Mouse (Mus musculus) layer of hippocampus, adult 2 months (tissue): ENCODE data around the gene Sez6. TPM values are rescaled to one million over a fixed set of nuclear protein-coding genes. Genes with fewer than 3 reads are reported as not detected.

ENCODE experiments used
- DNase-seq, 2 experiments: peaks; one replicate each; pipeline ENCODE4 v3.0.0; 2022; ENCODE audit warnings: low spot score in 2 of 2
- H3K27ac ChIP-seq: fragments of 200-600 bp; 2 replicates; pipeline ENCODE4 v1.8.1; 2022
- H3K4me3 ChIP-seq: fragments of 200-600 bp; 2 replicates; pipeline ENCODE4 v1.8.1; 2022; ENCODE audit warnings: mild to moderate bottlenecking
- CTCF ChIP-seq: fragments of 200-600 bp; conservative IDR thresholded peaks from 2 replicates; pipeline ENCODE4 v1.8.1; 2022; ENCODE audit warnings: antibody characterized with exemption, mild to moderate bottlenecking, moderate library complexity
- total RNA-seq, 2 experiments: library from RNA; stranded (reverse); gene quantifications; 2 replicates each; pipeline ENCODE4 v1.2.3; 2021

Gene Sez6
- total RNA-seq, 2 experiments from 2014 or later, result 154 to 159 TPM

DNA sequence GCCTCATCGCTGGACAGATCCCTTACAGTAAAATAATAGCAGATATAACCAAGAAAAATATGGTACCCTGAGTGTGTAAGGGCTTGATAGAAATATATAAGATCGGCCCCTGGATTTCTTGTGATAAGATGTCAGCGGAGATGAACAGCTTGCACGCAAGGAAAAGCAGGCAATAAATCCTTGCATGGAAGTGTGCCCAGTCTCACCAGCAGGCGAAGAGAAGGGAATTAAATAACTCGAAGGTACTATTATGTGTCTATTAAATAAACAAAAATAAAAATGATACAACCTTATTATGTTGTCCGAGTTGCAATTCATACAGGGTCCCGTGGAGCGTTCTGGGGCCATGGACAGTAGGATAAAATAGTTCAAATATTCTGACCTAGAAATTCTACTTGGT, 34.6 kb upstream of the Sez6 start:
- H3K27ac ChIP-seq, result peak overlapping the region; percentile 88
- TF ChIP-seq CTCF, result peak; percentile 27

DNA sequence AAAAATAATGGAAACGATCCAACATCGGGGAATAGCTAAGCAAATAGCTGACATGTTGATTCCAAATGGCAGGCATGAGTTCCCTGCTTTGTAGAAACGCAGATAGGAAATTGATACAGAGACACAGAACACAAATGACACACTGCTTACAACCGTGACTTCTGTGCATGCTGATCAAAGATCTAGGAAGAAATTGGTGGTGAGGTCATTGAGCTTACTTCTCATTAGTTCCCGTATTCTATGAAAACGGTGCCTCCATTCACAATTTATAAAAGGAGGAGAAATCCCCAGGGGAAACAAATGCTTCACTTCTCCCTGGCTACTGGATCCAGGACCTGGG, 34.1 kb upstream of the Sez6 start:
- TF ChIP-seq CTCF, result no peak
- Histone ChIP-seq H3K4me3 (peak overlapping the region; percentile 47), H3K27ac (peak overlapping the region; percentile 88)
- DNase-seq, result no peak

More for the DNA sequence above, 34.6 kb upstream of the Sez6 start:
- H3K4me3 ChIP-seq, result no peak overlapping the region; the same call in 1 of the 2 replicates
- DNase-seq, result no peak

DNA sequence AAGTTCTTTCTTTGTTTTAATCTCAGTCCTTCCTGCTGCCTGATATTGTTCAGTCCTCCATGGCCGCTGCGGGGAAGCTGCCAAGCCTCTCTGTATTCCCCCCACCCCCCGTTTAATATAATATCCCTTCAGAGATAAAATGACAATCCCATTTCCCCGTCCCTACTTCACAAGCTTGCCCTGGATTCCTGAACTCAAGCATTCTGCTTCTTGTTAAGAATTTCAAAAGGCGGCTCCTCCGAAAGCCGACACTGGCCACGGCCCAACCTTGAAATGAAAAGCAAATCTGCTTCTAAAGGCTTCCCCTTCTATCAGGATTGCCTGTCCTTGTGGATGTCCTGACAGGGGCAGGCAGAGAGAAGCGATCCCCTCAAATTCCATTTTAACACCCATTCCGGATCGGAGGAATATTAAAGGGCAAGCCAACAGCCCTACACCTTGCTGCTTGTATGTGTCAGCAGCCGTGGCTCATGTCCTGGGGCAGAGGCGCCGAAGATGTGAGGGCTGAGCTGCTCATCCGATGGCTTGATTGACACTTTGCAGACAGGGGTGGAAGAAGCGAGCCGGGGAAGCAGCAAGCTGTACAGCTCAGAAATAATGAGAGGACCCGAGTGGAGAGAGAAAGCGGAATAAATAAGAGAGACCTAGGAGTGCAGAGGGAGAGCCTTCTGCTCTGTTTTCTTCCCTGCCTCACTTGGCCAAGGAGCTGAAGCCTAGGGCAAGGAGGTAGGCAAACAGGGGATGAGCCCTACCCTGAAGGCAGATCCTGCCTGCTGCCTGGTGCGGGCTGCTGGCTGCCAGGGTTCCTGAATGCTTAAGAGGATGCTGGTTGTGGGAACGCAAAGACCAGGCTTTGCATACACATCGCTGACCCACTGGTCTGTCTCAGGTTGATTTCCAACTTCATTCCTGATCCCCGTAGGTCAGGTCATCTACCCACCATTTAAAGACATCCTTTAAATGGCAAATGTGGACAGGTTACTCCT, 33.5 kb upstream of the Sez6 start:
- peak overlapping the region; percentile 47 for H3K4me3 ChIP-seq
- TF ChIP-seq CTCF, result no peak
- no peak for DNase-seq
- peak overlapping the region; percentile 88 for H3K27ac ChIP-seq

DNA sequence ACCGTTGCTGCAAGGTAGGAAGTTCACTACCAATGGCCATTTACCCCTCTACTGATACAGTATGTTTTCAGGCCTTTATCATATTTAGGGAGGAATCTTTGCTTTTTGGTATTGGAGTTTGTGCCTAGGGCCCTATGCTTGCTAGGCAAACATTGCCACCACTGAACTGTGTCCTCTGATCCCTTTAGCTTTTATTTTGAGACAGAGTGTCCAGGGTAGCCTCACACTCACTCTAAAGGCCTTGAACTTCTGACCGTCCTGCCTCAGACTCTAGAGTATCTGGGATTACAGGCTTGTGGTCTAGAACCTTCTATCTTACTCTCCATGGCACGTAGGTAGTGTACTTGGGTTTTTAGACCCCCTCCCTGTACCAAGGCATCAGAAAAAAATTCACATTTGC, 30.4 kb upstream of the Sez6 start:
- no peak for DNase-seq
- TF ChIP-seq CTCF, result no peak
- no peak overlapping the region for H3K27ac ChIP-seq
- H3K4me3 ChIP-seq, result no peak overlapping the region

DNA sequence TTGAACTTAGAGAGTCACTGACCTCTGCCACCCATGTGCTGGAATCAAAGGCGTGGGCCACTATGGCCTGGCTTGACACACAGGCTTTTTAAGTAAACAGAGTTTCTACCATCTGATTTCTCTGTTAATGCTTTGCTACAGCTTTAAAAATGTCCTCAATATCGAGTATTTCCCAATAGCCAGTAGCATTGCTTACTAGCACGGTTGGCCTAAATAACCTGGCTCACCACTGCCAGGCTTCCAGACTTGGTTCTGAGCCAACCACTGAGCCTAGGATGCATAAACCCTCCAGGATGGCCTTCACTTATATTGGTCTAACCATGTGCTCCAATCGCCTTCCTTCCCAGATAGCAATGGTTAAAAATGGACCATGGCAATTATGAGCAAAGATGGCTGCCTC, 29.9 kb upstream of the Sez6 start:
- H3K27ac ChIP-seq, result no peak overlapping the region
- TF ChIP-seq CTCF, result no peak
- DNase-seq, result no peak
- no peak overlapping the region for H3K4me3 ChIP-seq

DNA sequence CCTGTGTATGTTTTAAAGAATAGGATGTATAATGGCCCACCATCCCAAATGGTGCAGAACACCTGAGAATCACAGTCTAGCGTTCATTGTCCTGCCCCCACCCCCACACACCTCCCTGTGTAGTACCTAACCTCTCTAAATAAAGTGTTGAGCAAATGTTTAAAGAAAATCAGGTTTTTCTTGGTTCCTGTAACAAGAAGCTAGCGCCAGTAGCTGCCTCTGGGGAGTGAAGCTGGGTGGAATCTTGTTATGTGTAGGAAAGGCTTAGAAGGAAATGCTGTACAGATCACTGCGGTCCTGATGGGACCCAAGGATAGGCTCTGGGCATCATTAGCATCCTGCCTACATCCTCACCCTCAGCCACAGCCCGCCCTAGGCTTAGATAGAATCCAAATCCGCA, 29.2 kb upstream of the Sez6 start:
- no peak for DNase-seq
- no peak overlapping the region for H3K4me3 ChIP-seq
- no peak overlapping the region for H3K27ac ChIP-seq
- no peak for TF ChIP-seq CTCF

DNA sequence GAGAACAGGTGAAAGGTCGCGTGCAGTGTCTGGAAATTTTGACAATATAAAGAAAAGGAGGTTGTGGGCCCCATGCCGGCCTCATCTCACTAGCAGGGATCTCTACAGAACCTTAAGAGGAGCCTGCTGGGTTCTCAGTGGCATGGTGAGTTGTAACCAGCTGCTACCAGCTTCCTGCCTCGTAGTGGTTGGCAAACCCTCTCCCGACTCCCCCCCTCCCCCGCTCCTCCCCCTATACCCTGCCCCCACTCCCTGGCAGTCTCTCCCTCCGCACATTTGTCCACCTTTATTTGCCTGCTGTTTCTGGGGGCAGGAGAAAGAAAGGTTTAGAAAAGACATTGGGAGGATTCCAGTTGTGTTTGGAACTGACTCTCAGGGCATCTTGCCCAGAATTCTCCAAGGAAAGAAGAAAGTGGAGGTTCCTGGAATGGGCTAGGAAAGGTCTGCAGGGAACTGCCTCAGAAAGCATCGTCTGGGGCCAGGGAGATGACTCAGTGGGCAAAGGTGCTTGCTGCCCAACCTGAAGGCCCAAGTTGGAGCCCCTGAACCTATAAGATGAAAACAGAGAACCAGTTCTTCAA, 28.7 kb upstream of the Sez6 start:
- no peak for TF ChIP-seq CTCF
- Histone ChIP-seq H3K4me3 (no peak overlapping the region), H3K27ac (no peak overlapping the region)
- DNase-seq, result no peak

DNA sequence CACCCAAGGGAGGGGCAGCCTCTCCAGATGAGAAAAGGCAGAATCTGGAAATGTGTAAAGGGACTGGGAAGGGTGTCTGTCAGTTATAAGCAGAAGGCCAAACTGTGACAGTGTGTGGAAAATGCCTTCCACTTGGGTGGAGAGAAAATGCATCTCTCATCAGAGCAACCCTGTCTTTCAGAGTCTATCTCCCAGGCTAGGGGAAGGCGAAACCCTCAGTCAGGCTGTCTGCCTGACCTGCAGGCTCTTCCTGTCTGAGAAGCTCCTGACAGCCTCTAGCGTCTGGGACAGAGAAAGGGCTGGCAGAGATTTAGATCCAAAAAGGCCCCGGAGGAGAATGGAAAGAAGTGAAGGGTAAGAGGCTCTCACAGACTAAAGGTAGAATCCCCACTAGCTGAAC, 26.8 kb upstream of the Sez6 start:
- peak; percentile 30 for TF ChIP-seq CTCF
- DNase-seq, result no peak
- Histone ChIP-seq H3K27ac (no peak overlapping the region), H3K4me3 (no peak overlapping the region)

DNA sequence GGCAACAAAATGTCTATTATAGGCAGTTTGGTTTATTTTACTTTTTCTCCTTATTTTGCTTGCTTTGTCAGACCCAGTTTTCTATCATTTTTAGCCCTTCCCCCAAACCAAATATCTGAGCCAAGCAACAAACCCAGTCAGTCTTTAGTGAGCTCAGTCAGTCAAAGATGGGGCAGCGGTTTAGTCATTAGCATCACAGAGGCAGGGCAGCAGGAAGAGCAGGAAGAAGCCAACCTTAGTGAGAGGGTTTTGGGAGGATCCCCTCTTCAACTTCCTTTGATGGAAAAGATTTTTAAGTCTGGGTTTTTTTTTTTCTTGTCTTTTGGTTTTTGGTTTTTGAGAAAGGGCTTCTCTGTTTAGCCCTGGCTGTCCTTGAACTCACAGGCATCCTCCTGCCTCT, 25.9 kb upstream of the Sez6 start:
- DNase-seq, result no peak
- no peak for TF ChIP-seq CTCF
- Histone ChIP-seq H3K4me3 (no peak overlapping the region), H3K27ac (no peak overlapping the region)

DNA sequence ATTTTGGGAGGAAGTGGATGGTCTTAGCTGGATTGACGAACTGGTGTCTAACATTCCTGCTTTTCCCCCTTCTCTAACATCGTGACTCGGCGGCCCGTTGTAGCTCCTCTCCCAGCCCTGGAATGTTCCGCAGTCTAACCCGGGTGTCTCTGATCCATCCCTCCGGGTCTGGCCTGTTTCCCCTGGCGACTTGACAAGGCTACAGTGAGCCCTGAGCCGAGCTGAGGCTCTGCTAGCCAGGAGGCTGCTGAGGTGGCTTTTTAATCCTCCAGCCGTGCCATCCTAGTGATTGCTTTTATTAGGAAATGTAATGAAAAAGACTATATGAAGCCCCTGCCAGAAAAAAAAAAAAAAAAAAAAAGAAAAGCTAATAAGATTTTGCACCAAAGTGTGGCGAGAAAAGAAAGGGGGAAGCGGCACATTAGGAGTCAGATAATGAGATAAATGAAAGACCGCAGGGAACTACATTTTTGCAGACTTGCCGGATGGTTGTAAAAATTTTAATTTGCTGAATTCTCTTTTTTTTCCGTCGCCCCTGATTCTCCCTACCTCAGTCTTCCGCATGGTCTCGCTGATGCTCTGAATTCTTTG, 24.4 kb upstream of the Sez6 start:
- Histone ChIP-seq H3K27ac (no peak overlapping the region), H3K4me3 (no peak overlapping the region)
- no peak for TF ChIP-seq CTCF
- DNase-seq, result no peak

DNA sequence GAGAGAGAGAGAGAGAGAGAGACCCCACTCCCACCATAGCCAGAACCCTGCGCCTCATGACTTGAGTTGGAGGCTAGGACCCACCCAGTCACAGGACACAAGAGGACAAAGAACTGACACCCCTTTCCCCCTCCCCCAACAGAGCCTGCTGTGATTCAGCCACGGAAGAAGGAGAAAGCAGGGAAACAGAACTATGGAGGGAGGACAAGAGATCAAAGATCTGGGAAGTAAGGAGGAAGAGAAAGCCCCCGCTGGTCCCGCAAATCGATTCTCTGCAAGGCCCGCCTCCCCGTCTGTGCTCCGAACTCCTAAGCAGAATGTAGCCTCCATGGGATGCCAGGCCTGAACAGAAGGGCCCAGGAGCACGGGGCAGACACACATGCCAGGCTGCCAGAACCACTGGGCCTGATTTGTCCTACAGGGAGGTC, 23.8 kb upstream of the Sez6 start:
- DNase-seq, result no peak
- Histone ChIP-seq H3K27ac (peak overlapping the region; percentile 20; the same call in 1 of the 2 replicates), H3K4me3 (no peak overlapping the region)
- no peak for TF ChIP-seq CTCF

DNA sequence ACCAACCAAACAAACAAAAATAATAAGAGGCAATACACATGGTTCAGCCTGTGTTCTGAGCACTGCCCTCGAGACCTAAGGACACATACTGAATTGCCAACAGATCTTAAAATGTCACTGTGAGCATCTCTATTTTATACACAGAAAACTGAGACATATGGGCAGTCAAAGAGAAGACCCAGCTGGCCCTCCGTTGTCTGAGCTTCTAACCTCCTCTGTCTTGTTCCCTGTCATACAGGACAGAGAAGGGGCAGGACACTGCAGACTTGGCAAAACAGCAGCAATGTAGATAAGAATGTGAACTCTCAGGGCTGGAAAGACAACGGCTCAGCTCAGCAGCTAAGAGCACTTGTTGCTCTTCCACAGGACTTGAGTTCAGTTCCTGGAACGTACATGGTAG, 22.1 kb upstream of the Sez6 start:
- no peak for DNase-seq
- TF ChIP-seq CTCF, result no peak
- Histone ChIP-seq H3K27ac (no peak overlapping the region), H3K4me3 (no peak overlapping the region)

DNA sequence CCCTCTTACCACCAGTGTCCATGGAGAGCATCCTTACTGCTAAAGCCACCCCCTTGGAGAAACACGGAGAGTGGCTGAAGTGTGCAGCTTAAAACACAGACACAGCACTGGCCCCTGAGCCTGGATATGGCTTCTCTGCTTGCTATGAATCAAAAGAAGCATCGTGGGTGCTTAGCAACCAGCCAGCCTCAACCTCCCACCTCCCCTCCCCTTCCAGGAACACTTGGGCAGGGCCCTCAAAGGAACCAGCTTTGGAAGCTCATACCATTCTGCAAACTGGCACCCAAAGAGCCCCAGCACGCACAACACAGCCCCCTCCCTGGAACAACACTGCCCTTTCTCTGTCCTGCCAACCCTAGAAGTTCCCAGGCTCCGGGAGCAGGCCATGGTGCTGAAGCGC, 21.2 kb upstream of the Sez6 start:
- Histone ChIP-seq H3K27ac (no peak overlapping the region), H3K4me3 (no peak overlapping the region)
- TF ChIP-seq CTCF, result no peak
- DNase-seq, result no peak
